Mouse (Mus musculus) embryonic facial prominence, embryonic 15.5 days (tissue): ENCODE measurements around the gene Klhl29. TPM values are rescaled to one million over a fixed set of nuclear protein-coding genes. Genes with fewer than 3 reads are reported as not detected.
"Not testable (repeated sequence)": the region's sequence is repeated elsewhere in the genome, so short reads cannot be mapped to it uniquely, and the experiment has no call there.

ENCODE experiments used
- ATAC-seq: fragments of 200-750 bp; cut with Nextera tagmentation; 2 replicates; pipeline ENCODE4 v1.8.0; 2017; ENCODE audit warnings: low read depth, moderate TSS enrichment; ENCODE audit not compliant: insufficient number of reproducible peaks, low FRiP score, low TSS enrichment
- H3K27ac ChIP-seq: fragments of 300-500 bp; sonication (generic); replicated peaks from 2 replicates; pipeline ENCODE4 v1.5.1; 2015; ENCODE audit warnings: mild to moderate bottlenecking, inconsistent platforms
- H3K27me3 ChIP-seq: fragments of 300-500 bp; sonication (generic); 2 replicates; pipeline ENCODE4 v1.6.1; 2015; ENCODE audit warnings: inconsistent platforms
- H3K36me3 ChIP-seq: fragments of 300-500 bp; sonication (generic); 2 replicates; pipeline ENCODE4 v1.6.1; 2015; ENCODE audit warnings: mild to moderate bottlenecking, inconsistent platforms
- H3K4me1 ChIP-seq: fragments of 300-500 bp; sonication (generic); 2 replicates; pipeline ENCODE4 v1.6.1; 2015; ENCODE audit warnings: inconsistent platforms
- H3K4me2 ChIP-seq: fragments of 300-500 bp; sonication (generic); replicated peaks from 2 replicates; pipeline ENCODE4 v1.6.1; 2015; ENCODE audit warnings: mild to moderate bottlenecking, inconsistent platforms
- H3K4me3 ChIP-seq: fragments of 300-500 bp; sonication (generic); replicated peaks from 2 replicates; pipeline ENCODE4 v1.5.1; 2015; ENCODE audit warnings: mild to moderate bottlenecking, inconsistent platforms
- H3K9ac ChIP-seq: fragments of 300-500 bp; sonication (generic); 2 replicates; pipeline ENCODE4 v1.6.1; 2015; ENCODE audit warnings: inconsistent platforms
- H3K9me3 ChIP-seq: fragments of 300-500 bp; sonication (generic); replicated peaks from 2 replicates; pipeline ENCODE4 v1.6.1; 2016; ENCODE audit warnings: inconsistent platforms
- WGBS: fragments of 180-500 bp; shearing (Covaris S2); methylation state at CpG from one replicate; pipeline ENCODE4 v1.1.7; 2015; 5-methylcytosine and 5-hydroxymethylcytosine counted together
- polyA plus RNA-seq: library from polyadenylated mRNA; unstranded; fragments of >200 nt; fragmentation: Nextera tagmentation; extraction: Ambion mirVana; gene quantifications from 2 replicates; pipeline ENCODE4 v1.2.1, GENCODE M21; 2015

The Klhl29 gene
- polyA plus RNA-seq, 1 experiment from 2014 or later, result 1.5 TPM

- no peak overlapping the region for H3K9ac ChIP-seq
- H3K27me3 ChIP-seq, result no peaks in the 10 kb centered on the region
- no peak overlapping the region for H3K4me2 ChIP-seq
- H3K4me3 ChIP-seq, result no peak overlapping the region
- no peaks in the 10 kb centered on the region for H3K9me3 ChIP-seq
- WGBS, result 85% methylated on average over 8 of the region's 8 CpGs
- no peak overlapping the region for H3K27ac ChIP-seq
- H3K4me1 ChIP-seq, result no peaks in the 10 kb centered on the region
- no peaks in the 10 kb centered on the region for H3K36me3 ChIP-seq
- ATAC-seq, result no peak
Observed at GRCm38 (mm10) chr12:5352771-5353170, 22.7 kb downstream of the Klhl29 start.

- Histone ChIP-seq H3K9me3 (no peaks in the 10 kb centered on the region), H3K9ac (no peak overlapping the region), H3K4me1 (no peaks in the 10 kb centered on the region), H3K4me3 (no peak overlapping the region), H3K27me3 (no peaks in the 10 kb centered on the region), H3K27ac (no peak overlapping the region), H3K4me2 (no peak overlapping the region), H3K36me3 (no peaks in the 10 kb centered on the region)
- 74% methylated on average over 11 of the region's 11 CpGs for WGBS
- ATAC-seq, result no peak
Observed at GRCm38 (mm10) chr12:5350491-5351285, 24.8 kb downstream of the Klhl29 start.

- ATAC-seq, result no peak
- H3K4me3 ChIP-seq, result no peak overlapping the region
- H3K36me3 ChIP-seq, result 0 out of 2 replicates have a peak, but pooled peaks cover 4% of the 10 kb centered on the region
- H3K4me1 ChIP-seq, result no peaks in the 10 kb centered on the region
- no peak overlapping the region for H3K4me2 ChIP-seq
- no peak overlapping the region for H3K27ac ChIP-seq
- H3K9ac ChIP-seq, result no peak overlapping the region
- 79% methylated on average over 6 of the region's 6 CpGs for WGBS
- no peaks in the 10 kb centered on the region for H3K27me3 ChIP-seq
- no peaks in the 10 kb centered on the region for H3K9me3 ChIP-seq
Observed at GRCm38 (mm10) chr12:5345088-5345487, 30.4 kb downstream of the Klhl29 start.

- H3K27ac ChIP-seq, H3K4me2 ChIP-seq, H3K36me3 ChIP-seq, H3K27me3 ChIP-seq, ATAC-seq, H3K9me3 ChIP-seq, H3K4me3 ChIP-seq, H3K4me1 ChIP-seq, H3K9ac ChIP-seq: not testable (repeated sequence)
- WGBS, result 91% methylated on average over 6 of the region's 7 CpGs
Observed at GRCm38 (mm10) chr12:5344457-5344856, 31.0 kb downstream of the Klhl29 start.

- H3K4me3 ChIP-seq, result no peak overlapping the region
Observed at GRCm38 (mm10) chr12:5340151-5340603, 35.3 kb downstream of the Klhl29 start.

GRCm38 (mm10) chr12:5336927-5337712, 38.4 kb downstream of the Klhl29 start:
- Histone ChIP-seq H3K27me3 (no peaks in the 10 kb centered on the region), H3K36me3 (0 out of 2 replicates have a peak, but pooled peaks cover 2% of the 10 kb centered on the region), H3K4me1 (no peaks in the 10 kb centered on the region), H3K9ac (no peak overlapping the region), H3K4me2 (no peak overlapping the region), H3K27ac (no peak overlapping the region), H3K9me3 (no peaks in the 10 kb centered on the region), H3K4me3 (no peak overlapping the region)
- no peak for ATAC-seq
- 41% methylated on average over 8 of the region's 8 CpGs for WGBS

More at GRCm38 (mm10) chr12:5340151-5340603, 35.3 kb downstream of the Klhl29 start:
- ATAC-seq, result no peak
- WGBS, result 83% methylated on average over 6 of the region's 6 CpGs
- H3K27me3 ChIP-seq, result no peaks in the 10 kb centered on the region
- 0 out of 2 replicates have a peak, but pooled peaks cover 4% of the 10 kb centered on the region for H3K36me3 ChIP-seq
- no peak overlapping the region for H3K9ac ChIP-seq
- no peaks in the 10 kb centered on the region for H3K9me3 ChIP-seq
- no peak overlapping the region for H3K4me2 ChIP-seq
- H3K27ac ChIP-seq, result no peak overlapping the region
- H3K4me1 ChIP-seq, result no peaks in the 10 kb centered on the region

- Histone ChIP-seq H3K9ac (no peak overlapping the region), H3K9me3 (no peaks in the 10 kb centered on the region), H3K4me3 (no peak overlapping the region), H3K27ac (no peak overlapping the region), H3K27me3 (no peaks in the 10 kb centered on the region), H3K36me3 (no peaks in the 10 kb centered on the region), H3K4me2 (no peak overlapping the region), H3K4me1 (no peaks in the 10 kb centered on the region; the same call in 1 of the 2 replicates)
- no peak for ATAC-seq
- WGBS, result 73% methylated on average over 6 of the region's 6 CpGs
Observed at GRCm38 (mm10) chr12:5336331-5336730, 39.2 kb downstream of the Klhl29 start.

GRCm38 (mm10) chr12:5334956-5335355, 40.5 kb downstream of the Klhl29 start:
- Histone ChIP-seq H3K9ac (no peak overlapping the region), H3K27ac (no peak overlapping the region)
- 71% methylated on average over 9 of the region's 9 CpGs for WGBS

GRCm38 (mm10) chr12:5334175-5334574, 41.3 kb downstream of the Klhl29 start:
- Histone ChIP-seq H3K27me3 (no peaks in the 10 kb centered on the region), H3K4me3 (no peak overlapping the region), H3K4me2 (no peak overlapping the region), H3K9ac (no peak overlapping the region), H3K4me1 (no peaks in the 10 kb centered on the region; the same call in 1 of the 2 replicates), H3K27ac (no peak overlapping the region), H3K36me3 (no peaks in the 10 kb centered on the region), H3K9me3 (no peaks in the 10 kb centered on the region)
- ATAC-seq, result no peak
- WGBS, result 74% methylated on average over 2 of the region's 2 CpGs

More at GRCm38 (mm10) chr12:5334956-5335355, 40.5 kb downstream of the Klhl29 start:
- no peak overlapping the region for H3K4me2 ChIP-seq
- no peaks in the 10 kb centered on the region for H3K36me3 ChIP-seq
- no peaks in the 10 kb centered on the region for H3K9me3 ChIP-seq
- ATAC-seq, result no peak
- H3K4me1 ChIP-seq, result no peaks in the 10 kb centered on the region; the same call in 1 of the 2 replicates
- no peaks in the 10 kb centered on the region for H3K27me3 ChIP-seq
- H3K4me3 ChIP-seq, result no peak overlapping the region

GRCm38 (mm10) chr12:5331810-5332484, 43.5 kb downstream of the Klhl29 start:
- no peaks in the 10 kb centered on the region for H3K36me3 ChIP-seq
- no peak overlapping the region for H3K4me2 ChIP-seq
- H3K27me3 ChIP-seq, result no peaks in the 10 kb centered on the region
- H3K4me1 ChIP-seq, result no peaks in the 10 kb centered on the region; the same call in 1 of the 2 replicates
- no peak overlapping the region for H3K9ac ChIP-seq
- H3K4me3 ChIP-seq, result no peak overlapping the region
- 41% methylated on average over 13 of the region's 13 CpGs for WGBS
- ATAC-seq, result no peak
- no peaks in the 10 kb centered on the region for H3K9me3 ChIP-seq
- H3K27ac ChIP-seq, result no peak overlapping the region
